Mouse (Mus musculus) frontal cortex, adult 2 months (tissue): ENCODE results near the gene Dusp5. TPM values are rescaled to one million over a fixed set of nuclear protein-coding genes. Genes with fewer than 3 reads are reported as not detected.
"Not testable (repeated sequence)": the region's sequence is repeated elsewhere in the genome, so short reads cannot be mapped to it uniquely, and the experiment has no call there.

Experiments
- DNase-seq, 2 experiments: peaks; one replicate each; pipeline ENCODE4 v3.0.0; 2022; ENCODE audit warnings: low spot score in 1 of 2; ENCODE audit errors: extremely low spot score in 1 of 2
- polyA plus RNA-seq: library from polyadenylated mRNA; depleted of rRNA; stranded (reverse); fragments of >200 nt; gene quantifications from 2 replicates; pipeline ENCODE4 v1.2.3, GENCODE M21; 2012; rRNA removed

The Dusp5 gene
- polyA plus RNA-seq, result 20.1 and 31.8 TPM in 2 replicates

- DNase-seq, result peak; percentile 87 to 97
Measured at GRCm38 (mm10) chr19:53528752-53529454, at the start of gene Dusp5. Gene Dusp5, plus strand, starts transcription at chr19:53529109.

DNA sequence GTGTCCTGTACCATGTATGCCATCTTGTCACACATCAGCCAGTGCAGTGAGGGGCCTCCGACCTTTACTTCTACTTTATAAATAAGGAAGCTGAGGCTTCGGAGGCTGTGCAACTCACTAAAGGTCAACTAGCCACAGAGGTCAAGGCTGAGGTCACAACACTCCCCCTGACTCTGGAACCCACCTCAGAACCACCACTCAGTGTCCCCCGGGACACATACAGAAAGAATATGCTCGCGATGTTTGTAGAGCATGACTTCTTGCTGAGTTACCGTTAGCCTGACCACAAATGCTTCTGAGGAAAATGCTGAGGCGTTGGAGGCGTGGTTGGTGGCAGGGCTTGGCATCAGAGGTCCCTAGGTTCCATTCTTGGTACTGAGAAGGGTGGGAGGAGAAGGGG, 49.3 kb upstream of the Dusp5 start:
- DNase-seq, result no peak

- no peak for DNase-seq
Measured at GRCm38 (mm10) chr19:53482093-53482492, 46.8 kb upstream of the Dusp5 start.

- no peak for DNase-seq
Measured at GRCm38 (mm10) chr19:53482527-53482926, 46.4 kb upstream of the Dusp5 start.

- DNase-seq, result no peak
Measured at GRCm38 (mm10) chr19:53483984-53484383, 44.9 kb upstream of the Dusp5 start.

- no peak for DNase-seq
Measured at GRCm38 (mm10) chr19:53484918-53485317, 44.0 kb upstream of the Dusp5 start.

GRCm38 (mm10) chr19:53489187-53489586, 39.7 kb upstream of the Dusp5 start:
- no peak for DNase-seq

DNA sequence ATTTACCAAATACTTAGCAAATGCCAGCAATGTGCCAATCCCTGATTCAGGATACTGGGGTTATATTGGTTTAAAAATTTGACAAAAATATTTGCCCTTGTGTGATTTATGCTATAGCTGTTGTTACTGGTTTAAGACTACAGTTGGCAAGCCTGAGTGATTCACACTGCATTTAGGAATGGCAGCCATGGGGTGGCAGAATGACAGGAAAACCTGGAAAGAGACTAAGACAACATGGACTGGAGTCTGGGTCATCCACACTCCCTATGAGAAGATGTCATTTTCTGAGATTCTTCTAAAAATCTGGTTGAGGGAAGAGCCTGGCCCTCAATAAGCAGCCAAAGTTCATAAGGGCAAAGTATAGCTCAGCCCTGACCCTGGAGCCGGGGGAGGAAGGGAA, 39.0 kb upstream of the Dusp5 start:
- DNase-seq, result no peak

DNA sequence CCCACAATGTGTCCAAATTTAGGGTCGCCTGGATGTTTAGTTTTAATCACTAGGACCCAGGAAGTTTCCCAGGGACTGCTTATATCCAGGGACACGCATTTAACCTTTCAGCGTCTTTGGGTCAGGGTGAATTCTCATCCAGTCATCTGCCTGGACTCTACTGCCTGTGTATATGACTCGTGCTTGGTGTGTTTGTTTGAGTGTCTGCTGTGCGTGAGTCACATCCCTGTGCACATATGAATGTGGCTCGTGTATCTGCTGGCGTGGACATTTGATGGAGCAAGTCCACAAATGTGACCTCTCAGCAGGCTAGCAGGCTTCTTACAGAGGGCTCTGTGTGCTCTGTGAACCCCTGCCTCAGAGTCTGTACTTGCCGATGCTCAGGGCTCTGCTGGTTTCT, 38.0 kb upstream of the Dusp5 start:
- no peak for DNase-seq

DNA sequence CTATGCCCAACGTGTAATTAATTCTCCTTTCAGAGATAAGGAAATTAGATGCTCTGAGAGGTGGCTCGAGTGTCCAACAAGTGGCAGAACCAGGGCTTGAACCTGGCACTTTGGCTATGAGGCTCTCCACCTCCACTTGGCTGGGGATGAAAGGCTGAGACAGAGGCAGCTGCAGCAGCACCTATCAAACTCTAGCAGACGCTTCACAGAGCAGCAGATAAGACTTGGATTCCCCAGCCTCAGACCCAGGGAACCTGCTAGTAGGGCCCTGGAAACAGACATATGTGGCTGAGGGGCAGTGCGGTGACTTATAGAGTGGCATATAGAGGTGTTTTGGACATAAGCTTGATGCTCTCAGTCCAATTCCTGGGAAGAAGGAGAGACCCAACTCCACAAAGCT, 36.4 kb upstream of the Dusp5 start:
- DNase-seq, result no peak

DNA sequence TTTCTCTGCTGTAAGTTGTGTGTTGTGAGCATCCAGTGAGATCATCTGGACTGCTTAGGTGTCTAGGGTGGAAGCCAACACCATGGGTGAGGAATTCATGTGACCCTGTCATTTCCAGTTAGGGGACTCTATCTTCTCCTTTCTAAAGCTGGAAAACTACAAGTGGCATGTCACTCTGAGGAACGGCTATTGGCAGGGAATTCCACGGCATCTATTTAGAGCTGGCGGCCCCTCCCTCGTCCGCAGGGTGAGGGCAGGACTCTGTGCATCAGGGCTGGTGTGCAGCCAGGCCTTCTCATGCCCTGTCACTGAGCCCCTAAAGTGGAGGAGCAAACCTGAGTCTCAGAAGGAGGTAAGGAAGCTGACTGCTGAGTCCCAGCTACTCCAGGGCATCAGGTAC, 35.0 kb upstream of the Dusp5 start:
- DNase-seq, result no peak

- DNase-seq, result no peak
Measured at GRCm38 (mm10) chr19:53497910-53498309, 31.0 kb upstream of the Dusp5 start.

DNA sequence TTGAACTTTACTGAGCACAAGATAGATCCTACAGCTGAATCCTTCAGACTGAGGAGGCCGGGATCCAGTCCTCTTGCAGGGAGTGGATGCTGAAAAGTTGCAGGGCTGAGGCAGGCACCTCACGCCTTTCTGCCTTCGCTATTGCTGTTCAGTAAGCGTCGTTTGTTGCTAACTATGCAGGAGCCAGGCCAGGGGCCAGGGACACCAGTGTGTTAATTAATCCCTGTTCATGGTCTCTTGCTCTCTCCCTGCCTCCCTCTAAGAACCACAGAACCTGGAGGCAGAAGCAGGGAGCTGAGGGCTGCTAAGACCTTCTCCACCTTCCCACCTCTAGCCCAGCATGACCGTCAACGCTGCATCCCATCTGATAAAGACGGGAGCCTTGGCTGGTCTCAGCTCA, 29.9 kb upstream of the Dusp5 start:
- DNase-seq, result no peak

- no peak for DNase-seq
Measured at GRCm38 (mm10) chr19:53499451-53499940, 29.4 kb upstream of the Dusp5 start.

DNA sequence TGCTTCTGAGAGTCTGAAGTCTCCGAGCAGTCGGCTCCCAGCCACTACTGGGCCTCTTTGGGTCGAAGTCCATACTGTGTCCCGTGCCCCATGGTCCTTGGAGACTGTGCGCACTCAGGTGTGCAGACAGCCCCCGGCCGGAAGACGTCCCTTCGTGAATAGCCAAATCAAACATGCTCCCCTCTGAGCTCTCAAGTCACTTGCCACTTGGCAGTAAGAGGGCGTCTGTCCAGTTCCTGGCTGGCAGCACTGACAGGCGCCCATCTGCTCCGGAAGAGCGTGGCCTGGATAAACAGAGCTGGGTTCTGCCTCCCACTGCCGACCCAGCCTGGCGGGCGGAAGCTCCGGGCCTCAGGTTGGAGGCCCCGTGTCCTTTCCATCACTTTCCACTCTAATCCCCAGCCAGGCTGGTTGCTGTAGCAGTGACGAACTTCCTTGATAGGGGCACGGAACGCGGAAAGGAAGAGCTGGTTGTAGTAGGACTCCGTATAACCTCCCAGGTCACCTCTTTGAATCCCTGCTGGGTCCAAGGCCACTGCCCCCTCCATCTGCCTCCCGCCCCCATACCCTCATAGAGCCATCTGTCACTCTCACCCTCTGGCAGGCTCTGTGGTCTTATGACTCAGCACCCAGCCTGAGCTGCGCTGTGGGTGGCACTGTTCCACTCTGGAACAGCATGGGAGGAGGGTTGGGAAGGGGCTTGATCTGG, 28.5 kb upstream of the Dusp5 start:
- DNase-seq, result peak; percentile 24 to 75

DNA sequence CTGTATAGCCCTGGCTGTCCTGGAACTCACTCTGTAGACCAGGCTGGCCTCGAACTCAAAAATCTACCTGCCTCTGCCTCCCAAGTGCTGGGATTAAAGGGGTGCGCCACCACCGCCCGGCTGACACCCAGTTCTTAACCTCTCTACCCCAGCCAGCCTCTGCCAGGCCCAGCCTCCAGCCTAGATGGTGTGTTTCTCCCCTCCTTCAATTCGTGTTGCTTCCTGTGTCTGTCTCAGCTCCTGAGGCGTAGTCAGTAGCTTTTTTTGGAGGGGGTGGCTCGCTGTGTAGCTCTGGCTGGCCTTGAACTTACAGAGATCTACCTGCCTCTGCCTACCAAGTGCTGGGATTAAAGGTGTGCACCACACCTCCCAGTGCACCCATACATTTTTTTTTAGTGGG, 27.7 kb upstream of the Dusp5 start:
- not testable (repeated sequence) for DNase-seq

- DNase-seq, result no peak
Measured at GRCm38 (mm10) chr19:53501765-53502164, 27.1 kb upstream of the Dusp5 start.

GRCm38 (mm10) chr19:53502891-53503371, 26.0 kb upstream of the Dusp5 start:
- peak; percentile 56 to 78 for DNase-seq

DNA sequence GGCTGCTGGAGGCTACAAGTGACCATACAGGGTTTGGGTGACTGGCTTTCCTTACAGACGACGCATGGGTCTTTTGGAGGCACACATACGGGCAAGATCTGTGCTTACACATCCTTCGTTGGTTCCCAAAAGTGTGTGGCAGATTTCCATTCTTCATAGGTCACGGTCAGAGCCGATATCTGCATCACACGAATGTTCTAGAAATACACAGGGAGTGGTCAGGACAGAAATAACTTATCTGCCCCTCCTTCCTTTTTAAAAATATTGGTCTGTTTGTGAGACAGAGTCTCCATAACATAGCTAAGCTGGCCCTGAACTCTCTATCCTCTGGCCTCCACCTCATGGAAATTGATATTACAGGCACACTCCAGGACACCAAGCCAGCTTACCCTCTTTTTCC, 24.7 kb upstream of the Dusp5 start:
- DNase-seq, result no peak

GRCm38 (mm10) chr19:53505728-53506127, 23.2 kb upstream of the Dusp5 start:
- no peak for DNase-seq

DNA sequence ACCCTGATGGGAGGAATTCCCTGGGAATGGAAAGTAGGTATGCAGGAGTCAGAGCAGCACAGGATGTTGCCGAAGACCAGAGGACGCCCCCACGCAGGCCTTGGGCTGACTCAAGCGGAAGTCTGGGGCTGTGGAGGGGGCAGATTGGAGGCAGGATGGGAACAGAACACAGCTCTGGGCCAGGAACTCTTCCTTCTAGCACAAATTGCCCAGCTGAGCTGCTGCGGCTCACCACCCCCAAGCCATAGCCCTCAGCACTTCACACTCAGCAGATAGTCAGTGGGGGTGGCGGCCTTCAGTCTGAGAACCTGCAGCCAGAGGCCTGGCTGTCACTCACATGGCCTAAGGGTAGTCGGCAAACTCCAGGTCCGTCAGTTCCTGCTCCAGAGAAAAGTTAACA, 21.4 kb upstream of the Dusp5 start:
- peak in 1 of 2 experiments; percentile 53 for DNase-seq
